Mouse (Mus musculus) small intestine, adult 2 months (tissue): ENCODE results near the gene Sike1.

Experiments used
- CTCF ChIP-seq: fragments of 200-500 bp; IDR thresholded peaks from 2 replicates; pipeline ENCODE4 v1.5.1; 2012; ENCODE audit warnings: low read depth, mild to moderate bottlenecking, control low read depth, inconsistent platforms, low read length, moderate library complexity, mixed read lengths; ENCODE audit not compliant: insufficient replicate concordance, insufficient read length; ENCODE audit errors: extremely low read depth
- POLR2A ChIP-seq: fragments of 200-500 bp; IDR thresholded peaks from 2 replicates; pipeline ENCODE4 v1.6.1; 2012; ENCODE audit warnings: low read depth, mild to moderate bottlenecking, control low read depth, inconsistent platforms, low read length, moderate library complexity

DNA sequence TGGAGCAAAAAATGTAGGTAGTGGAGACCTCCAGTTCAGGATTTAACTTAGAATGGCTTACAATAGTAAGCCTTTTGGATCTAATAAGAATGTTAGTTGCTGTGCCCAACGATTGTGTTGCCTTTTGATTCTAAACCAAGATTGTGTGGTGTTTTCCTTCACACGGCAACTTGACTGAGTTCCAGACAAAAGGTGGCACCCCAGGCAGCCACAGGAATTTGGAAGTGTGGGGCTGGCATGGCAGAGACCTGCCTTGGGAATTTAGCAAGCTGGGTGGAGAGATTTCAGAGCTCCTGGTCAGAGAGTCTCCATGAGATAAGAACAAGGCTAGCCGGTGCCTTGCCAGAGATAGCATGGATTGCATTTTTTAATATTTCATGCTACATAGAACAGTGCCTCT lies 39.9 kb upstream of the Sike1 start:
- TF ChIP-seq CTCF (no peak), POLR2A (no peak)
